In the genomic region with DNA sequence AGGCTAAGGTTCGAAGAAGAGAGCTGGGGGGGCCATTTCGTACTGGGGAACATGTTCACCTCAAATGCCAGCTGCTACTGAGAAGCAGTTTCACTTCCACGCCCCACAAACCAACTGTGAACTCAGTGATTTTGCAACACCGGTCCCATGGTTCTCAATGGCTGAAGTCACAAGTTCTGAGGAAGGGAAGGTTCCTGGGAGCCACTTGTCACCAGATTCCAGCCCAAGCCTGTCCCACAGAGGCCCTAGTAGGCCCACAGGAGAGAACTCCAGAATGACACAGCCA, we compare ENCODE assay signal across 8 mouse cellular contexts. TPM values are rescaled to one million over a fixed set of nuclear protein-coding genes. Genes with fewer than 3 reads are reported as not detected.
DNase-seq lines count a peak whose midpoint lies in the region; ATAC-seq and TF ChIP-seq lines count a peak whose summit lies in the region.

No protein-coding gene starts in this region.

- H3K36me3 ChIP-seq in E14TG2a.4 (ENCODE audit: insufficient read depth, low read length) = peaks cover 42% of the 10 kb centered on the region
- H3K36me3 ChIP-seq in heart, embryonic 16.5 days (ENCODE audit: control insufficient read depth, insufficient read depth) = peaks cover 9% of the 10 kb centered on the region
- peaks cover 30% of the 10 kb centered on the region for H3K36me3 ChIP-seq in liver, embryonic 13.5 days
- no peaks in the 10 kb centered on the region for H3K36me3 ChIP-seq in neural tube, embryonic 13.5 days

- TF ChIP-seq CTCF in E14TG2a.4 (conservative IDR thresholded peaks at IDR 0.05; ENCODE audit: low read length) = no peak
- no peak for TF ChIP-seq CTCF in left cerebral cortex, adult 2 months (IDR thresholded peaks at IDR 0.05)

- peak overlapping the region; percentile 79 for H3K4me3 ChIP-seq in E14TG2a.4 (replicated peaks; ENCODE audit: low read length)
- peak overlapping the region; percentile 67 for H3K4me3 ChIP-seq in heart, embryonic 16.5 days (ENCODE audit: low read length)
- peak overlapping the region; percentile 71 for H3K4me3 ChIP-seq in liver, embryonic 13.5 days (replicated peaks)
- peak overlapping the region; percentile 53 for H3K4me3 ChIP-seq in neural tube, embryonic 13.5 days
- no peak overlapping the region for H3K4me3 ChIP-seq in left cerebral cortex, adult 2 months

- intact Hi-C loops in left cerebral cortex, adult 2 months (cut with DNase I) = no loop called here

- ATAC-seq in heart, embryonic 16.5 days (replicated peaks; ENCODE audit: extremely low read depth, insufficient read depth, low FRiP score) = no peak
- no peak for ATAC-seq in liver, embryonic 13.5 days (ENCODE audit: low read depth)
- no peak for ATAC-seq in neural tube, embryonic 13.5 days (ENCODE audit: low read depth)

- peak; percentile 18 to 33 for DNase-seq in adrenal gland, postnatal 36 days
- DNase-seq in adrenal gland, adult 18-20 months (ENCODE audit: low spot score in 2 of 2) = no peak
- DNase-seq in liver, embryonic 13.5 days = no peak
- no peak for DNase-seq in embryo, embryonic 9.5 days (ENCODE audit: extremely low spot score)
- no peak for DNase-seq in left cerebral cortex, adult 2 months (ENCODE audit: extremely low spot score in 1 of 2, low spot score in 2 of 2)

- H3K4me2 ChIP-seq in heart, embryonic 16.5 days (ENCODE audit: low read depth, low read length) = peak overlapping the region; percentile 77
- peak overlapping the region; percentile 93 for H3K4me2 ChIP-seq in liver, embryonic 13.5 days
- peak overlapping the region; percentile 73 for H3K4me2 ChIP-seq in neural tube, embryonic 13.5 days

- no peaks in the 10 kb centered on the region for H3K27me3 ChIP-seq in E14TG2a.4 (ENCODE audit: insufficient read depth, low read length)
- no peaks in the 10 kb centered on the region for H3K27me3 ChIP-seq in heart, embryonic 16.5 days (ENCODE audit: control insufficient read depth, insufficient read depth, low read length)
- no peaks in the 10 kb centered on the region for H3K27me3 ChIP-seq in liver, embryonic 13.5 days
- no peaks in the 10 kb centered on the region for H3K27me3 ChIP-seq in neural tube, embryonic 13.5 days

- no peak overlapping the region for H3K9ac ChIP-seq in heart, embryonic 16.5 days (ENCODE audit: low read length)
- peak overlapping the region; percentile 79 for H3K9ac ChIP-seq in liver, embryonic 13.5 days
- H3K9ac ChIP-seq in neural tube, embryonic 13.5 days = no peak overlapping the region

- WGBS in heart, embryonic 16.5 days = 88% methylated on average over 4 of the region's 4 CpGs
- WGBS in liver, embryonic 13.5 days (ENCODE audit: insufficient replicate concordance) = 78% methylated on average over 4 of the region's 4 CpGs
- 92% methylated on average over 4 of the region's 4 CpGs for WGBS in neural tube, embryonic 13.5 days

- H3K27ac ChIP-seq in heart, embryonic 16.5 days (ENCODE audit: low read length) = no peak overlapping the region
- H3K27ac ChIP-seq in liver, embryonic 13.5 days = peak overlapping the region; percentile 68
- no peak overlapping the region for H3K27ac ChIP-seq in neural tube, embryonic 13.5 days (replicated peaks)
- H3K27ac ChIP-seq in left cerebral cortex, adult 2 months = no peak overlapping the region

- H3K4me1 ChIP-seq in E14TG2a.4 (replicated peaks; ENCODE audit: low read depth, low read length) = peaks cover 70% of the 10 kb centered on the region
- peaks cover 23% of the 10 kb centered on the region for H3K4me1 ChIP-seq in heart, embryonic 16.5 days (ENCODE audit: control insufficient read depth, insufficient read depth, low read length)
- H3K4me1 ChIP-seq in liver, embryonic 13.5 days (replicated peaks) = peaks cover 63% of the 10 kb centered on the region
- peaks cover 21% of the 10 kb centered on the region for H3K4me1 ChIP-seq in neural tube, embryonic 13.5 days (replicated peaks)

- H3K9me3 ChIP-seq in E14TG2a.4 (ENCODE audit: low read length) = no peaks in the 10 kb centered on the region
- H3K9me3 ChIP-seq in heart, embryonic 16.5 days (replicated peaks; ENCODE audit: control insufficient read depth, low read length) = no peaks in the 10 kb centered on the region
- no peaks in the 10 kb centered on the region for H3K9me3 ChIP-seq in liver, embryonic 13.5 days (replicated peaks)
- no peaks in the 10 kb centered on the region for H3K9me3 ChIP-seq in neural tube, embryonic 13.5 days

RNA-seq across cellular contexts. Expression of gene Ctsz, which starts 1.2 kb away (rescaled TPM):
- total RNA-seq in adrenal gland, postnatal 36 days (2021) = 100 to 1,000 TPM; 153 to 175 TPM
- total RNA-seq in adrenal gland, adult 18-20 months (2021) = 100 to 1,000 TPM; 193 to 196 TPM
- polyA plus RNA-seq in heart, embryonic 16.5 days (2015; fragmentation: Nextera tagmentation; extraction: Ambion mirVana) = 123 and 131 TPM in 2 replicates
- polyA plus RNA-seq in liver, embryonic 13.5 days (2015; fragmentation: Nextera tagmentation; extraction: Ambion mirVana) = 103 and 111 TPM in 2 replicates
- polyA plus RNA-seq in neural tube, embryonic 13.5 days (2015; fragmentation: Nextera tagmentation; extraction: Ambion mirVana) = 89.8 and 93.7 TPM in 2 replicates
- total RNA-seq in left cerebral cortex, adult 2 months (2021) = 10 to 100 TPM; 33.6 to 34.3 TPM

RNA-seq across cellular contexts. Expression of gene Tubb1, which starts 12.9 kb away (rescaled TPM):
- under 1 TPM; 0.40 to 0.86 TPM for total RNA-seq in adrenal gland, postnatal 36 days (2021)
- 1 to 10 TPM in 1 of 2 experiments, under 1 TPM in 1; 0.86 to 3.1 TPM for total RNA-seq in adrenal gland, adult 18-20 months (2021)
- 2.5 and 2.6 TPM in 2 replicates for polyA plus RNA-seq in heart, embryonic 16.5 days (2015; fragmentation: Nextera tagmentation; extraction: Ambion mirVana)
- 36.2 and 38.2 TPM in 2 replicates for polyA plus RNA-seq in liver, embryonic 13.5 days (2015; fragmentation: Nextera tagmentation; extraction: Ambion mirVana)
- 1.3 and 2.2 TPM in 2 replicates for polyA plus RNA-seq in neural tube, embryonic 13.5 days (2015; fragmentation: Nextera tagmentation; extraction: Ambion mirVana)
- not detected for total RNA-seq in left cerebral cortex, adult 2 months (2021)

RNA-seq across cellular contexts. Expression of gene Nelfcd, which starts 22.0 kb away (rescaled TPM):
- total RNA-seq in adrenal gland, postnatal 36 days (2021) = 10 to 100 TPM; 54.9 to 55.8 TPM
- total RNA-seq in adrenal gland, adult 18-20 months (2021) = 10 to 100 TPM; 47.1 to 55.3 TPM
- polyA plus RNA-seq in heart, embryonic 16.5 days (2015; fragmentation: Nextera tagmentation; extraction: Ambion mirVana) = 78.1 and 86.2 TPM in 2 replicates
- polyA plus RNA-seq in liver, embryonic 13.5 days (2015; fragmentation: Nextera tagmentation; extraction: Ambion mirVana) = 75.2 and 82.0 TPM in 2 replicates
- polyA plus RNA-seq in neural tube, embryonic 13.5 days (2015; fragmentation: Nextera tagmentation; extraction: Ambion mirVana) = 97.4 and 100 TPM in 2 replicates
- total RNA-seq in left cerebral cortex, adult 2 months (2021) = 10 to 100 TPM; 47.9 to 50.8 TPM

RNA-seq across cellular contexts. Expression of gene Atp5e, which starts 26.3 kb away (rescaled TPM):
- total RNA-seq in adrenal gland, postnatal 36 days (2021) = 100 to 1,000 TPM; 528 to 595 TPM
- total RNA-seq in adrenal gland, adult 18-20 months (2021) = 100 to 1,000 TPM; 546 to 718 TPM
- polyA plus RNA-seq in heart, embryonic 16.5 days (2015; fragmentation: Nextera tagmentation; extraction: Ambion mirVana) = 912 and 1,057 TPM in 2 replicates
- polyA plus RNA-seq in liver, embryonic 13.5 days (2015; fragmentation: Nextera tagmentation; extraction: Ambion mirVana) = 445 and 472 TPM in 2 replicates
- 736 and 807 TPM in 2 replicates for polyA plus RNA-seq in neural tube, embryonic 13.5 days (2015; fragmentation: Nextera tagmentation; extraction: Ambion mirVana)
- 100 to 1,000 TPM; 296 to 302 TPM for total RNA-seq in left cerebral cortex, adult 2 months (2021)

RNA-seq across cellular contexts. Expression of gene Prelid3b, which starts 35.2 kb away (rescaled TPM):
- total RNA-seq in adrenal gland, postnatal 36 days (2021) = 100 to 1,000 TPM; 121 to 124 TPM
- 100 to 1,000 TPM; 118 to 119 TPM for total RNA-seq in adrenal gland, adult 18-20 months (2021)
- 146 and 162 TPM in 2 replicates for polyA plus RNA-seq in heart, embryonic 16.5 days (2015; fragmentation: Nextera tagmentation; extraction: Ambion mirVana)
- polyA plus RNA-seq in liver, embryonic 13.5 days (2015; fragmentation: Nextera tagmentation; extraction: Ambion mirVana) = 115 and 131 TPM in 2 replicates
- polyA plus RNA-seq in neural tube, embryonic 13.5 days (2015; fragmentation: Nextera tagmentation; extraction: Ambion mirVana) = 103 and 107 TPM in 2 replicates
- 10 to 100 TPM; 50.4 to 52.7 TPM for total RNA-seq in left cerebral cortex, adult 2 months (2021)

Comparison
In these comparisons a context has a peak if more than half of its experiments do, and no peak if none do; other contexts are left out.
1. DNase-seq: peak in adrenal gland, postnatal 36 days (2 of 2); none in adrenal gland, adult 18-20 months (0 of 2), liver, embryonic 13.5 days (single experiment), embryo, embryonic 9.5 days (single experiment) and left cerebral cortex, adult 2 months (0 of 2).
2. RNA of gene Ctsz, which starts 1.2 kb away (total RNA-seq): 193 to 196 TPM in adrenal gland, adult 18-20 months and 153 to 175 TPM in adrenal gland, postnatal 36 days; 33.6 to 34.3 TPM in left cerebral cortex, adult 2 months; every median in the first group is over 4 times any median in the second.
3. Peak in every context shown above with its lines, with median percentiles within 50 percentile points of each other: H3K4me2 ChIP-seq.